Mouse (Mus musculus): Measurements from ENCODE around the gene Tipin.
A peak's percentile ranks its signal among the peaks of the same experiment; 100 is the strongest.
"Not testable (repeated sequence)": the region's sequence is repeated elsewhere in the genome, so short reads cannot be mapped to it uniquely, and the experiment has no call there.

Tipin gene

GRCm38 (mm10) chr9:64281105-64281780, at the start of gene Tipin:
Gene Tipin (plus strand): TSS chr9:64281581.
- DNase-seq (ENCODE audit: low spot score) = peak; percentile 96

GRCm38 (mm10) chr9:64231674-64232073, 49.7 kb upstream of the Tipin start:
- DNase-seq (ENCODE audit: low spot score) = no peak

- no peak for DNase-seq (ENCODE audit: low spot score)
These were observed 49.0 kb upstream of the Tipin start for GRCm38 (mm10) chr9:64232257-64232957.

DNA sequence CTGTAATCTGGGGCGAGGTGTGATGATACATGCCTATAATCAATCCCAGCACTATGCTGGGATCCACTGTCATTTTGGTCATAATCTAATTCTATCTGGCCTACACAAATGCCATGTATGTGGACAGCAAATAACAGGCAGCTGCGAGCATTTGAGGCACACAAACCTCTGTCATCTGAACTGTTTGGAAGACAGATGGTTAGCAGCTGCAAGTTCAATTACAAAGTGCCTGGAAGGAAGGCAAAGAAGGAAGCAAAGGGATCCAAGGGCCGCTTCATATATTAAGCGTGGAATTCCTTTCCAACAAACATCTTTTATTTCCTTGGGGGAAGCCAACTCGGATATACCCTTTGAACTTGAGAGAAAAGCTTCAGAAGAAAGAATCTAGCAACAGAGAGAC, 47.7 kb upstream of the Tipin start:
- DNase-seq (ENCODE audit: low spot score) = no peak

- no peak for DNase-seq (ENCODE audit: low spot score)
These were observed 46.5 kb upstream of the Tipin start, which contains the start of gene Uchl4 for GRCm38 (mm10) chr9:64234768-64235435. Gene Uchl4 (plus strand): TSS chr9:64235201.

DNA sequence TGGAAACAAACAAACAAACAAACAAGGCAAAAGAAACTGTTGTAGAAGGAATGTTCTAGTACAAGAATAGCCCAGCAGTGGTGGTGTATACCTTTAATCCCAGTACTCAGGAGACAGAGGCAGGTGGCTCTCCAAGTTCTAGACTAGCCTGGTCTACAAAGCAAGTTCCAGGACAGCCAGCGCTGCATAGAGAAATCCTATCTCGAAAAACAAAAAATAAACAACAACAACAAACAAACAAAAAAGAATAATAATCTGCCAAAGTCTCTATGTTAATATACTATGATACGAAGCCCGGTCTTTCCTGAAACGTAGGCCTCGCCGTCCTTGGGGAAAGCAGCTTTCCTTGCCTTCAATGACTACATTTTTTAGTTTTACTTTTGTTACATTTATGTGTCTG, 45.3 kb upstream of the Tipin start:
- DNase-seq (ENCODE audit: low spot score) = no peak

DNA sequence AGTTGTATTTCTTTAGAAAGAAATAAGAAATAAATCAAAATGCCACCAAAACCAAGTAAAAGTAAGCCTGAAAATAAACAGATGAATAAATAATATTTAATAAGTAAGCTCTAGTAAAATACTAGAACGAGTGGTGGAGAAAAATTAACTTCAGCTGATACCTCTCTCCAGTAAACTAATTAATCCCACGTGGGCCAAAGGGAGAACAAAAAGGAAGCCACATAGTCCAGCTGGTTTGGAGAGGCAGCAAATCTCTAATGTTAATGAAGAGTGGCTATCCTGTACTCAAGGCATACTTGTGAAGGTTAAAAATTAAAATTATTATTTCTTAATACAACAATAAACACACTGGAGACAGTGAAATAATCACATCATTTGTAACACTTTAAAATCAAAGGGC, 41.3 kb upstream of the Tipin start:
- DNase-seq (ENCODE audit: low spot score) = no peak

- no peak for DNase-seq (ENCODE audit: low spot score)
These were observed 40.7 kb upstream of the Tipin start for GRCm38 (mm10) chr9:64240681-64241080.

DNA sequence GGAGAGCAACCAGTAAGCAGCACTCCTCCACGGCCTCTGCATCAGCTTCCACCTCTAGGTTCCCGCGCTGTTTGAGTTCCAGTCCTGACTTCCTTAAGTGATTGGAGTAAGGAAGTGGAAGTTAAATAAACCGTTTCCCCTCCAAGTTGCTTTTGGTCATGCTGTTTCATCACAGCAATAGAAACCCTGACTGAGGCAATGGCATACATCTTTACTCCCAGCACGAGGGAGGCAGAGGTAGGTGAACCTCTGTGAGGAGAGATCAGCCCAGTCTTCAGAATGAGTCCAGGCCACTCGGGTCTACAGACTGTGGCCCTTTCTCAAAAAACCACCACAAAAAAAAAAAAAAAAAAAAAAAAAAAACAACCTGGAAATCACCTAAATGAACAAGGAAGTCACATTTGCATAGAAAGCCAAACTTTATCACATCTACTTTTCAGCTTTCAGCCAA, 39.0 kb upstream of the Tipin start:
- DNase-seq (ENCODE audit: low spot score) = no peak

DNA sequence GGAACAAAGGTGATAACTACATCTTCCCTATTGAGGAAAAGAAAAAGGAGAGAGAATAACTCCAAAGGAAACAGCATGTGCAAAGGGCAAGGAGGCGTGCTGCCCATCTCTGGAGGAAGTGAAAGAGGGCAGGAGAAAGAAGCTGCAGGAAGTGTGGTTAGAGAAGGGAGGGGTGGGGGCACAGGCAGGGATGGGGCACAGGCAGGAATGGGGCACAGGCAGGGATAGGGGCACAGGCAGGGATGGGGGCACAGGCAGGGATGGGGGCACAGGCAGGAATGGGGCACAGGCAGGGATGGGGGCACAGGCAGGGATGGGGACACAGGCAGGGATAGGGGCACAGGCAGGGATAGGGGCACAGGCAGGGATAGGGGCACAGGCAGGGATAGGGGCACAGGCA, 32.0 kb upstream of the Tipin start:
- no peak for DNase-seq (ENCODE audit: low spot score)

DNA sequence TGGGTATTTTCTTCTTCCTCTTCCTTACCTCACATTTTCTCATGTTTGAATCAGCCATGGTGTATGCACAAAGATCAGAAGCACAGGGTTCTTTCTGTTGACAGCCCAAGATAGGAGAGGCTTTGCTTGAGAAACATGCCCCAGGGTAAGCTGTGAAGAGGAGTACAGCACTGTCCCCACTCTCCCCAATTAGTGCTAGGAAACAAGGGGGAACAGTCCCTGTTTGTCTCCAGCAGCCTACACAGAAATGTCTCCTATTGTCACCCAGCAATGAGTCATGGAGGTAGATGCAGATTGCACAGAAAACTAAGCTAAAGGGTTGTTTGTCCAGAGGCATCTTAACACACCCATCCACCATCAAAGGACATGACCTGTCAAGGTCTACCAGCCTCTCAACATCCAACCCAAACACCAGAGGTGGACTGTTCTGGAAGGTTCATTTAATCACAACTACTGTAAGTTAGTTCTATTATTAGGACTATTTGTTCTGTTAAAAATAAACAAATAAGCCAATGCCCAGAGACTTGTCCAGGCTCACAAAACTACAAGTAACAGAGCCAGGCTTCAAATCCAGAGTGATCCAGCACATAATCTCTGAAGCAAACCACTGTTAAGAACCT, 31.2 kb upstream of the Tipin start:
- DNase-seq (ENCODE audit: low spot score) = no peak

DNA sequence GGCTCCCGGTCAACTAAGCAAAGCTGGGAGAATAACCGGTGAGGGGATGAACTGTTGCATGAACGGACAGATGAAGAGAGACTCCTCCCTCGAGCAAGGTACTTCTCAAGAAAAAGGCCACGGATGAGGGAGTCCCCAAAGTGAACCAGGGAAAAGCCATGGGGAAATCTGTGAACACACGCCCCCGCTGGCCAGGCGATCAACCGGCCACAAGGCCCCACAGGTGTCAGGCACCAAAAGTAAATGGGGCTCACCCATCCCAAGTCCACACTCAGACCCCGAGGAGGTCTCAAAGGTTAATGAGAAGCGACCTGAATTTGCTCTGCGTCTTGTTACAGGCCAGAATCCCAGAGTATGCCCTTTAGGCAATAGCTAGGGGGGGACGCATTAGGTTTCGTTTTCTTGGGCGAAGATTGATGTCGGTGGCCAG, 28.8 kb upstream of the Tipin start:
- DNase-seq (ENCODE audit: low spot score) = no peak

GRCm38 (mm10) chr9:64253021-64253904, 28.1 kb upstream of the Tipin start, which contains the start of gene Map2k1:
Gene Map2k1 (minus strand): TSS chr9:64253631.
- DNase-seq (ENCODE audit: low spot score) = peak; percentile 99

GRCm38 (mm10) chr9:64255422-64255821, 26.0 kb upstream of the Tipin start:
- DNase-seq (ENCODE audit: low spot score) = no peak

- DNase-seq (ENCODE audit: low spot score) = no peak
These were observed 25.2 kb upstream of the Tipin start for GRCm38 (mm10) chr9:64256204-64256603.

- no peak for DNase-seq (ENCODE audit: low spot score)
These were observed 21.5 kb upstream of the Tipin start for GRCm38 (mm10) chr9:64259906-64260305.

- no peak for DNase-seq (ENCODE audit: low spot score)
These were observed 20.4 kb upstream of the Tipin start for GRCm38 (mm10) chr9:64261023-64261422.

DNA sequence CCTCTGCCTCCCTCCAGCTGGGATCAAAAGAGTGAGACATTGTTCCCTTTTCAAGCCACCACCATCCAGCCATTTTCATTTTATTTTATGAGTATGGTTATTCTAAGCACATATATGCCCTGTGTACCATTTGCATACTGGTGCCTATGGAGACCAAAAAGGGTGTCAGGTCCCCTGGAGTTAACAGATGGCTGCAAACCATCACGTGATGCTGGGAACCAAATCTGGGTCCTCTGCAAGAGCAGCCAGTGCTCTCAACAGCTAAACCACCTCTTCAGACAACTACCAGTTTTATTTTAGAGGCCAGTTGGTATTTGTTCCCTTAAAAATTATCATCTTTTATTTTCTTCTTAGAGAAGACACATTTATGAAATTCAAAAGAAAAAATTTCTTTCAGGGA, 16.6 kb upstream of the Tipin start:
- no peak for DNase-seq (ENCODE audit: low spot score)

DNA sequence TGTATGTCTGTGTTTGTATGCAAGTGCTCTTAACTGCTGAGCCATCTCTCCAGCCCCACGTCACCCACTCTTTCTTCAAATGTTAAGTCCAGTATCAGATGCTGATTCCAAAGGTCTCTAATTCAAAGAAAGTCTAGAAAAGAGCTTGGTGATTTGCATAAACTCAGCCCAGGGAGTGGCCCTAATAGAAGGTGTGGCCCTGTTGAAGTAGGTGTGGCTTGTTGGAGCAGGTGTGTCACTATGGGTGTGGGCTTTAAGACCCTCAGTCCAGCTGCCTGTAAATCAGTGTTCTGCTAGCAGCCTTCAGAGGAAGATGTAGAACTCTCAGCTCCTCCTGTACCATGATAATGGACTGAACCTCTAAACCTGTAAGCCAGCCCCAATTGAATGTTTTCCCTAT, 14.2 kb upstream of the Tipin start:
- DNase-seq (ENCODE audit: low spot score) = no peak

DNA sequence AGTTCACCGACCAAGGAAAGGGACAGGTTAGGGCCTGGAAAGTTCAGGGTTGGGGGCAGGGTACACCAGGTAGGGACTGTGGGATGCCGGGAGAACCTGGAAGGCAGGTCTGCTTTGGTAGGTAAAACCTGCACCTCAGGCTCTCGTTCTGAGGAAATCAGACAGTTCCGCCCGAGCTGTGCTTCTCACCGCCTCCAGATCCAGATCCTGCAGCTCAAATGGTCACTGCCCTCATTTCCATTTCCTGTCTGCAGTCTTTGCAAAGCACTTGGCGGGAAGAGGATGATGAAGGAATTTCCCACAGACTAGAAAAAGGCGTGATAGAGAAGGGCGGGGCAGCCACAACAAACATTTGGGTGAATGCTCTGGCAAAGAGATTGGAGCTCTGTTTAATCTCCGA, 13.2 kb upstream of the Tipin start:
- no peak for DNase-seq (ENCODE audit: low spot score)

GRCm38 (mm10) chr9:64268836-64269235, 12.5 kb upstream of the Tipin start:
- not testable (repeated sequence) for DNase-seq (ENCODE audit: low spot score)

GRCm38 (mm10) chr9:64271249-64271648, 10.1 kb upstream of the Tipin start:
- no peak for DNase-seq (ENCODE audit: low spot score)
